Comparison of ENCODE assay signal across 29 mouse cellular contexts in genomic region chr11:52179897-52180296, GRCm38 (mm10). TPM values are rescaled to one million over a fixed set of nuclear protein-coding genes. Genes with fewer than 3 reads are reported as not detected.
DNase-seq lines count a peak whose midpoint lies in the region; ATAC-seq and TF ChIP-seq lines count a peak whose summit lies in the region.
"Not testable (repeated sequence)": the region's sequence is repeated elsewhere in the genome, so short reads cannot be mapped to it uniquely, and the experiment has no call there.
"Had no signal": no experiment of that assay in that cellular context is flagged by ENCODE, and none has a peak within 500 bp of the region (broad histone marks: within the 10 kb centered on the region; RNA-seq: fewer than 3 reads in every experiment).

No protein-coding gene starts in this region.

- not testable (repeated sequence) for H3K9me3 ChIP-seq in intestine, postnatal 0 days (ENCODE audit: control insufficient read depth)

- no CpG with 5 or more reads among the region's 3 CpGs for WGBS in intestine, postnatal 0 days
- WGBS in liver, adult 2 months, result 93% methylated on average over 2 of the region's 3 CpGs

- not testable (repeated sequence) for H3K27ac ChIP-seq in intestine, postnatal 0 days (ENCODE audit: low read depth, low read length); liver, adult 2 months (replicated peaks; ENCODE audit: insufficient read depth, low read depth, low read length)

- not testable (repeated sequence) for H3K27me3 ChIP-seq in intestine, postnatal 0 days (replicated peaks; ENCODE audit: control insufficient read depth, insufficient read depth, low read length); liver, adult 2 months (ENCODE audit: control insufficient read depth, insufficient read depth, low read length); splenic B cell, adult 2 months (ENCODE audit: control insufficient read depth, insufficient read depth, low read length, poor library complexity, severe bottlenecking)

- H3K4me2 ChIP-seq in intestine, postnatal 0 days (replicated peaks; ENCODE audit: low read depth), result not testable (repeated sequence)

- H3K36me3 ChIP-seq in intestine, postnatal 0 days (ENCODE audit: control insufficient read depth, insufficient read depth); liver, adult 2 months (ENCODE audit: control insufficient read depth, insufficient read depth, low read length); splenic B cell, adult 2 months (ENCODE audit: control insufficient read depth, insufficient read depth, low read length, poor library complexity, severe bottlenecking): not testable (repeated sequence)

- H3K4me3 ChIP-seq in intestine, postnatal 0 days (ENCODE audit: low read depth, low read length); liver, adult 2 months (ENCODE audit: insufficient read depth, low read depth, low read length): not testable (repeated sequence)

- not testable (repeated sequence) for ATAC-seq in intestine, postnatal 0 days

- not testable (repeated sequence) for H3K4me1 ChIP-seq in intestine, postnatal 0 days (replicated peaks; ENCODE audit: control insufficient read depth, insufficient read depth, low read length); liver, adult 2 months (ENCODE audit: control insufficient read depth, insufficient read depth, low read length)

- peak; percentile 45 for DNase-seq in CD4-positive, CD25-positive, alpha-beta regulatory T cell, adult 2 months (ENCODE audit: low read depth, low spot score)
- peak; percentile 31 for DNase-seq in adrenal gland, adult 2 months
- DNase-seq in cerebellum, adult 9-10 months, result peak; percentile 3
- peak; percentile 7 for DNase-seq in liver, adult 2 months (ENCODE audit: extremely low read depth, low read depth, low spot score)
- peak; percentile 36 for DNase-seq in lung, postnatal 36 days
- peak; percentile 35 for DNase-seq in splenic B cell, adult 2 months (ENCODE audit: low read depth, low spot score)

- not testable (repeated sequence) for H3K79me2 ChIP-seq in liver, adult 2 months (ENCODE audit: control insufficient read depth, insufficient read depth, low read length)

- peak; percentile 34 for TF ChIP-seq CTCF in intestine, postnatal 0 days (IDR thresholded peaks at IDR 0.05; ENCODE audit: low read depth)
- not testable (repeated sequence) for TF ChIP-seq CTCF in liver, adult 2 months (IDR thresholded peaks at IDR 0.05; ENCODE audit: low read depth, low read length)

- TF ChIP-seq POLR2A in liver, adult 2 months (IDR thresholded peaks at IDR 0.05; ENCODE audit: extremely low read depth, insufficient read depth, low read length), result not testable (repeated sequence)

- not testable (repeated sequence) for H3K9ac ChIP-seq in intestine, postnatal 0 days (ENCODE audit: low read depth, low read length); liver, adult 2 months (ENCODE audit: low read depth, low read length)

RNA-seq across cellular contexts. Expression of gene Olfr1371, which starts 33.9 kb away (rescaled TPM):
- total RNA-seq in adrenal gland, adult 2 months (2021), result not detected
- not detected in 2 replicates for polyA plus RNA-seq in adrenal gland, adult 2 months (2012; rRNA removed)
- polyA plus RNA-seq in intestine, postnatal 0 days (2015; fragmentation: Nextera tagmentation; extraction: Ambion mirVana), result not detected in 2 replicates
- total RNA-seq in liver, adult 2 months (2014; rRNA removed), result 0.18 TPM in 1 of 2 replicates, not detected in the other
- not detected in 2 replicates for polyA plus RNA-seq in liver, adult 2 months (2012; rRNA removed)
- total RNA-seq: adrenal gland, adult 18-20 months; common myeloid progenitor, adult 5-6 weeks; gastrocnemius, adult 8-10 months; hematopoietic stem cell, adult 5-6 weeks; layer of hippocampus, postnatal 14 days; left cerebral cortex, adult 8-10 months; left cerebral cortex, postnatal 4 days had no signal
- polyA plus RNA-seq: embryonic facial prominence, embryonic 15.5 days; forebrain, embryonic 14.5 days; frontal cortex, adult 2 months; gonadal fat pad, adult 2 months; heart, embryonic 10.5 days; heart, embryonic 16.5 days; hindbrain, embryonic 15.5 days; intestine, embryonic 16.5 days; kidney, embryonic 16.5 days; limb, embryonic 15.5 days; liver, embryonic 15.5 days; midbrain, embryonic 15.5 days; myocyte; neural tube, embryonic 14.5 days; stomach, embryonic 15.5 days had no signal

RNA-seq across cellular contexts. Expression of gene Olfr1373, which starts 34.6 kb away (rescaled TPM):
- total RNA-seq in adrenal gland, adult 2 months (2021), result not detected
- not detected in 2 replicates for polyA plus RNA-seq in adrenal gland, adult 2 months (2012; rRNA removed)
- polyA plus RNA-seq in intestine, postnatal 0 days (2015; fragmentation: Nextera tagmentation; extraction: Ambion mirVana), result not detected in 2 replicates
- not detected in 2 replicates for total RNA-seq in liver, adult 2 months (2014; rRNA removed)
- not detected in 2 replicates for polyA plus RNA-seq in liver, adult 2 months (2012; rRNA removed)
- total RNA-seq: adrenal gland, adult 18-20 months; common myeloid progenitor, adult 5-6 weeks; gastrocnemius, adult 8-10 months; hematopoietic stem cell, adult 5-6 weeks; layer of hippocampus, postnatal 14 days; left cerebral cortex, adult 8-10 months; left cerebral cortex, postnatal 4 days had no signal
- polyA plus RNA-seq: embryonic facial prominence, embryonic 15.5 days; forebrain, embryonic 14.5 days; frontal cortex, adult 2 months; gonadal fat pad, adult 2 months; heart, embryonic 10.5 days; heart, embryonic 16.5 days; hindbrain, embryonic 15.5 days; intestine, embryonic 16.5 days; kidney, embryonic 16.5 days; limb, embryonic 15.5 days; liver, embryonic 15.5 days; midbrain, embryonic 15.5 days; myocyte; neural tube, embryonic 14.5 days; stomach, embryonic 15.5 days had no signal

RNA-seq across cellular contexts. Expression of gene Skp1a, which starts 51.9 kb away (rescaled TPM):
- 100 to 1,000 TPM; 396 to 522 TPM for total RNA-seq in adrenal gland, adult 2 months (2021)
- polyA plus RNA-seq in adrenal gland, adult 2 months (2012; rRNA removed), result 10.6 and 11.1 TPM in 2 replicates
- 605 and 624 TPM in 2 replicates for polyA plus RNA-seq in intestine, postnatal 0 days (2015; fragmentation: Nextera tagmentation; extraction: Ambion mirVana)
- total RNA-seq in liver, adult 2 months (2014; rRNA removed), result 257 and 318 TPM in 2 replicates
- 26.0 and 37.2 TPM in 2 replicates for polyA plus RNA-seq in liver, adult 2 months (2012; rRNA removed)

Comparison
In these comparisons a context has a peak if more than half of its experiments do, and no peak if none do; other contexts are left out.
1. RNA of gene Skp1a, which starts 51.9 kb away (polyA plus RNA-seq): 605 to 624 TPM in intestine, postnatal 0 days; 26.0 to 37.2 TPM in liver, adult 2 months and 10.6 to 11.1 TPM in adrenal gland, adult 2 months; every median in the first group is over 10 times any median in the second.
2. Peak in every context shown above with its lines, with median percentiles within 50 percentile points of each other: DNase-seq.